Mouse (Mus musculus) lung, adult 10 weeks (tissue): Measurements from ENCODE around the gene Pdia4. TPM values are rescaled to one million over a fixed set of nuclear protein-coding genes. Genes with fewer than 3 reads are reported as not detected.

Experiments
- polyA plus RNA-seq: library from polyadenylated mRNA; stranded (reverse); fragments of 350-450 nt; fragmentation: Illumina TruSeq; extraction: RNeasy Lipid Tissue Mini Kit (QIAGEN cat#74804); gene quantifications from one replicate; pipeline ENCODE4 v1.2.3, GENCODE M21; 2014; ENCODE audit warnings: low read depth, low replicate concordance; ENCODE audit not compliant: insufficient read depth

The Pdia4 gene
- 62.2 TPM for polyA plus RNA-seq

DNA sequence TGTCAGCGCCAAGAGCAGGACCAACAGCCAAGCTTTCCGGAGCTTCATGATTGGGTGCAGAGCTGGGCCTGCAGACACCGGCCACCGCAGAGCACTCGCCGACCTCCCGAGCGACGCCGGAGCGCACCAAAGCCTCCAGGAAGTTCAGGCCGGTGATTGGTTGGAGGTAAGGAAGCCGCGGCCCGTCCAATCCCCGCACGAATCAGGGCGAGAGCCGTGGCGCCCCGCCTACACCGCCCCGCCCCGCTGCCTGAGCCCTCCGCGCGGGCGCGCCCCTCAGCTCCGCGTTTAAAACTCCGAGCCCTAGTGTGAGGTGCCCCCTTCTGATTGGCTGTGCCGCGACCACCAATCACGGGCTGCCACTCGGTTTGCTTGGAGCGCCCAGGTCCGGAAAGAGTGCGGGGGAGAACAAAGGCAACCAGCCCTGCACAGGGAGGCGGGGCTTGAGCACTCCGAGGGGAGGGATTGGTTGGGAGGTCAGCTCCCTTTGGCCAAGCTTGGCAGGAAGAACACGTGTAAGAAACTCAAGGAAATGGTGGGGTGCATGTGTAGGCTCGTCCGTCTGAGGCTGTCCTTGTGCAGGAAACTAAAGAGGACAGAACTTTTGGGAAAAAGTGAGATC, at the start of gene Pdia4:
Pdia4 (minus strand) TSS at position 174 of the 622 bp plus-strand sequence.

DNA sequence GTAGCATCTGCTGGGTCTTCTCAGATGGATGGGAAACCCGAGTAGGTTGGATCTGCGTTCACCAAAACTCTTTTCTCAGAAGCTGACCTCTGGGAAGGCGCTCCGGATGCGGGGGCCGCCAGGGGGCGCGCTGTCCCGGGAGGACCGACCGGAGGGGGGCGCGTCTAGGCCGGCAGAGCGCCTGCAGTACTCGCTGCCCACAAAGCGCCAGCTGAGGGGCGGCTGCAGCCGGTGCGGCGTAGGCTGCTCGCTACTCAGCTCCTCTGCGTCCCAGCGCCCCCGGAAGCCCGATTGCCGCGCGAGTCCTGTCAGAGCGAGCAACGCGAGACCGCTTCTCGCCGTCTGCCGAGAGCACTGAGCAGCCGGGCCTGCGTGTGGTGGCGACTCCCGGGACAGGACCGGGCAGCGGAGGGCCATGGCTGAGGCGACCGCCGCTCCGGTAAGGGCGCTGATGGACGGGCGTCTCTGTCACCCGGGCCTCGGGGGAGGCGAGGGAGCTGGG, 22.3 kb upstream of the Pdia4 start, which contains the start of gene Zfp398:
Zfp398 (plus strand) TSS at position 180 of the 502 bp plus-strand sequence.

GRCm38 (mm10) chr6:47830104-47831078, 17.2 kb upstream of the Pdia4 start, which contains the start of gene Zfp786:
Gene Zfp786 (minus strand): TSS chr6:47830867.

Other genes starting within 250 kb of the Pdia4 start
- 7.8 TPM for gene Ezh2, start 218.1 kb downstream of the Pdia4 start, polyA plus RNA-seq
- gene Zfp786, start 17.4 kb upstream of the Pdia4 start, polyA plus RNA-seq: 0.34 TPM
- 2.2 TPM for gene Zfp398, start 22.2 kb upstream of the Pdia4 start, polyA plus RNA-seq
- 3.3 TPM for gene Zfp282, start 63.8 kb upstream of the Pdia4 start, polyA plus RNA-seq
- gene Zfp212, start 107.0 kb upstream of the Pdia4 start, polyA plus RNA-seq: 10.7 TPM
- 3.2 TPM for gene Zfp956, start 140.0 kb upstream of the Pdia4 start, polyA plus RNA-seq
- gene Zfp777, start 235.5 kb upstream of the Pdia4 start, polyA plus RNA-seq: 9.3 TPM